Mouse (Mus musculus): ENCODE results near the gene Ptprb. TPM values are rescaled to one million over a fixed set of nuclear protein-coding genes. Genes with fewer than 3 reads are reported as not detected.

Ptprb gene
- total and polyA plus RNA-seq, 3 experiments, result 14.8 to 66.3 (median 63.1) TPM

- H3K27me3 ChIP-seq (ENCODE audit: control insufficient read depth, insufficient read depth, low read length), result no peaks in the 10 kb centered on the region
- no peak overlapping the region for H3K9ac ChIP-seq (ENCODE audit: low read depth, low read length)
- TF ChIP-seq POLR2A (IDR thresholded peaks at IDR 0.05; ENCODE audit: insufficient read depth, low read depth, low read length) (no peak), CTCF (IDR thresholded peaks at IDR 0.05) (no peak), EP300 (IDR thresholded peaks at IDR 0.05; ENCODE audit: insufficient read depth, low read depth, low read length) (no peak)
- H3K4me1 ChIP-seq (ENCODE audit: control insufficient read depth, insufficient read depth, low read length), result peaks cover 5% of the 10 kb centered on the region
- intact Hi-C loops (cut with DNase I), result loop anchor here (5.0 kb wide), 1 partner anchor 48 kb away; no protein-coding TSS in a partner anchor
- H3K79me2 ChIP-seq (replicated peaks; ENCODE audit: control insufficient read depth, insufficient read depth, low read length), result no peaks in the 10 kb centered on the region
- no peaks in the 10 kb centered on the region for H3K36me3 ChIP-seq (ENCODE audit: control insufficient read depth, insufficient read depth, low read length)
- peak in 1 of 2 experiments; percentile 31 for DNase-seq
- peak overlapping the region; percentile 72 for H3K27ac ChIP-seq
- WGBS, result 27% methylated on average over 6 of the region's 6 CpGs
- peak overlapping the region; percentile 9; the same call in 1 of the 2 replicates for H3K4me3 ChIP-seq
These were observed 21.4 kb upstream of the Ptprb start for GRCm38 (mm10) chr10:116253972-116254371.

- no peaks in the 10 kb centered on the region for H3K27me3 ChIP-seq (ENCODE audit: control insufficient read depth, insufficient read depth, low read length)
- TF ChIP-seq CTCF (IDR thresholded peaks at IDR 0.05) (no peak), POLR2A (IDR thresholded peaks at IDR 0.05; ENCODE audit: insufficient read depth, low read depth, low read length) (no peak), EP300 (IDR thresholded peaks at IDR 0.05; ENCODE audit: insufficient read depth, low read depth, low read length) (no peak)
- peaks cover 10% of the 10 kb centered on the region for H3K36me3 ChIP-seq (ENCODE audit: control insufficient read depth, insufficient read depth, low read length)
- intact Hi-C loops (cut with DNase I), result no loop called here
- H3K27ac ChIP-seq, result no peak overlapping the region
- 84% methylated on average over 4 of the region's 4 CpGs for WGBS
- no peaks in the 10 kb centered on the region for H3K79me2 ChIP-seq (replicated peaks; ENCODE audit: control insufficient read depth, insufficient read depth, low read length)
- H3K9ac ChIP-seq (ENCODE audit: low read depth, low read length), result no peak overlapping the region
- DNase-seq, result no peak
- H3K4me1 ChIP-seq (ENCODE audit: control insufficient read depth, insufficient read depth, low read length), result peaks cover 12% of the 10 kb centered on the region
- no peak overlapping the region for H3K4me3 ChIP-seq
These were observed 16.0 kb upstream of the Ptprb start for GRCm38 (mm10) chr10:116259298-116259697.

- Histone ChIP-seq H3K36me3 (ENCODE audit: control insufficient read depth, insufficient read depth, low read length) (peaks cover 10% of the 10 kb centered on the region), H3K4me3 (no peak overlapping the region), H3K9ac (ENCODE audit: low read depth, low read length) (peak overlapping the region; percentile 1), H3K27ac (peak overlapping the region; percentile 74), H3K27me3 (ENCODE audit: control insufficient read depth, insufficient read depth, low read length) (no peaks in the 10 kb centered on the region), H3K79me2 (replicated peaks; ENCODE audit: control insufficient read depth, insufficient read depth, low read length) (no peaks in the 10 kb centered on the region), H3K4me1 (ENCODE audit: control insufficient read depth, insufficient read depth, low read length) (peaks cover 12% of the 10 kb centered on the region)
- 7% methylated on average over 13 of the region's 13 CpGs for WGBS
- DNase-seq, result peak; percentile 67 to 71
- TF ChIP-seq EP300 (IDR thresholded peaks at IDR 0.05; ENCODE audit: insufficient read depth, low read depth, low read length) (no peak), CTCF (IDR thresholded peaks at IDR 0.05) (peak; percentile 14; the same call in 1 of the 2 replicates), POLR2A (IDR thresholded peaks at IDR 0.05; ENCODE audit: insufficient read depth, low read depth, low read length) (peak; percentile 36; the same call in 1 of the 2 replicates)
- intact Hi-C loops (cut with DNase I), result no loop called here
These were observed 14.5 kb upstream of the Ptprb start for GRCm38 (mm10) chr10:116260658-116261433.

- Histone ChIP-seq H3K36me3 (ENCODE audit: control insufficient read depth, insufficient read depth, low read length) (peaks cover 10% of the 10 kb centered on the region), H3K27ac (peak overlapping the region; percentile 74), H3K9ac (ENCODE audit: low read depth, low read length) (no peak overlapping the region; the same call in 1 of the 2 replicates), H3K4me1 (ENCODE audit: control insufficient read depth, insufficient read depth, low read length) (peaks cover 14% of the 10 kb centered on the region), H3K4me3 (0 out of 2 replicates have a peak overlapping the region, but pooled peaks have one; percentile 3), H3K27me3 (ENCODE audit: control insufficient read depth, insufficient read depth, low read length) (no peaks in the 10 kb centered on the region), H3K79me2 (replicated peaks; ENCODE audit: control insufficient read depth, insufficient read depth, low read length) (no peaks in the 10 kb centered on the region)
- WGBS, result 22% methylated on average over 5 of the region's 5 CpGs
- TF ChIP-seq CTCF (IDR thresholded peaks at IDR 0.05) (no peak), EP300 (IDR thresholded peaks at IDR 0.05; ENCODE audit: insufficient read depth, low read depth, low read length) (no peak), POLR2A (IDR thresholded peaks at IDR 0.05; ENCODE audit: insufficient read depth, low read depth, low read length) (no peak)
- intact Hi-C loops (cut with DNase I), result no loop called here
- no peak for DNase-seq
These were observed 13.8 kb upstream of the Ptprb start for GRCm38 (mm10) chr10:116261559-116261958.

- intact Hi-C loops (cut with DNase I), result no loop called here
- H3K9ac ChIP-seq (ENCODE audit: low read depth, low read length), result no peak overlapping the region
- H3K79me2 ChIP-seq (replicated peaks; ENCODE audit: control insufficient read depth, insufficient read depth, low read length), result no peaks in the 10 kb centered on the region
- no peak overlapping the region for H3K4me3 ChIP-seq
- 53% methylated on average over 11 of the region's 11 CpGs for WGBS
- no peaks in the 10 kb centered on the region for H3K27me3 ChIP-seq (ENCODE audit: control insufficient read depth, insufficient read depth, low read length)
- peaks cover 23% of the 10 kb centered on the region for H3K36me3 ChIP-seq (ENCODE audit: control insufficient read depth, insufficient read depth, low read length)
- DNase-seq, result no peak
- no peak for TF ChIP-seq EP300 (IDR thresholded peaks at IDR 0.05; ENCODE audit: insufficient read depth, low read depth, low read length)
- TF ChIP-seq POLR2A (IDR thresholded peaks at IDR 0.05; ENCODE audit: insufficient read depth, low read depth, low read length), result no peak
- no peak for TF ChIP-seq CTCF (IDR thresholded peaks at IDR 0.05)
- H3K27ac ChIP-seq, result no peak overlapping the region
- H3K4me1 ChIP-seq (ENCODE audit: control insufficient read depth, insufficient read depth, low read length), result peaks cover 24% of the 10 kb centered on the region
These were observed 10.8 kb upstream of the Ptprb start for GRCm38 (mm10) chr10:116264521-116264920.
